Comparison of ENCODE assay signal across 17 mouse cellular contexts in the genomic region with DNA sequence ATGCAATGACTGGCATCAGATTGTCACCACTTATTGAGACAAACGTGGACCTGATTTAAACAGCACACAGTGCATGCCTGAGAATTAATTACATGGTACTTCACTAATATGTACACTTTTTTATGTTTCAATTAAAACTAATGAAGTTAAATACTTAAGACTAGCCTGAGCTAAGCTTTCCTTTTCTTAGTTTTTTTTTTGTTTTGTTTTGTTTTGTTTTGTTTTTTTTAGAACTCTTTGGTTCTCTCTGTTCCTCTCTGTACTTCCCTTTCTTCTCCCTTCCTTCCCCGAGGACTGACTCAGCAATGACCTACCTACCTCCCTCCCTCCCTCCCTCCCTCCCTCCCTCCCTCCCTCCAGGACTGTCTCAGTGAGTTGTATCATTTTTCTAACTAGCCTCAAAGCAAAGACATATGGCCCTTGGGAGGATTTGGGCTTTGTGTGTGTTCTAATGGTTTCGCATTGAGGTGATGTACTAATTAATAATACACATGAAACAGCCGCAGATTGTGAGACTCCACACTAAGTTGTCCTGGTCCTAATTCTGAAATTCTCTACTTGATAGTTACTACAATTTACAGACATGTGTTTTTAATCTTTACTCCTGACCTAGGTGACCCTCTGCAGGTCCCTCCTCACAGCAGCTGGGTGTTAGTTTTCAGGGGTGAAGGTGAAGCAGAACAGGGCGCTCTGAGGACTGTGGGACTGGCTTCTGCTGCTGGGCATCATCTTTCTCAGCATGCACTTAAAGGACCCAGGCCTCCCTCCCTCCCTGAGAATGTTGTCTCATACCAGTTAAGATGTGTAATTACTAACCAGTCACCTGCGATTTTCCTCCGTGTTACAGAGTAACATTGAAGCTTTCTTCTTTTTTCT. TPM values are rescaled to one million over a fixed set of nuclear protein-coding genes. Genes with fewer than 3 reads are reported as not detected.
DNase-seq lines count a peak whose midpoint lies in the region; ATAC-seq and TF ChIP-seq lines count a peak whose summit lies in the region.
"Had no signal": no experiment of that assay in that cellular context is flagged by ENCODE, and none has a peak within 500 bp of the region (broad histone marks: within the 10 kb centered on the region; RNA-seq: fewer than 3 reads in every experiment).

No protein-coding gene starts in this region.

- no peak overlapping the region for H3K4me2 ChIP-seq in embryonic facial prominence, embryonic 11.5 days (ENCODE audit: low read depth, low read length)
- H3K4me2 ChIP-seq: midbrain, embryonic 13.5 days had no signal

- peak overlapping the region; percentile 20; the same call in 1 of the 2 replicates for H3K27ac ChIP-seq in gastrocnemius, adult 2 months
- no peak overlapping the region for H3K27ac ChIP-seq in embryonic facial prominence, embryonic 11.5 days (replicated peaks; ENCODE audit: low read depth, low read length)
- H3K27ac ChIP-seq: layer of hippocampus, adult 2 months; left cerebral cortex, adult 2 months; midbrain, embryonic 13.5 days had no signal

- 38% methylated on average over 7 of the region's 7 CpGs for WGBS in embryonic facial prominence, embryonic 11.5 days

- intact Hi-C loops in gastrocnemius, adult 2 months (cut with DNase I), result loop anchor here (10.0 kb wide), 1 partner anchor 1725 kb away; a partner anchor contains a TSS
- intact Hi-C loops in gastrocnemius, postnatal 36 days (cut with DNase I), result no loop called here

- no peak overlapping the region for H3K4me3 ChIP-seq in gastrocnemius, adult 2 months
- H3K4me3 ChIP-seq in G1E (ENCODE audit: low read depth, low read length), result no peak overlapping the region; the same call in 1 of the 2 replicates
- H3K4me3 ChIP-seq in embryonic facial prominence, embryonic 11.5 days (ENCODE audit: low read depth, low read length), result no peak overlapping the region
- H3K4me3 ChIP-seq: layer of hippocampus, adult 2 months; left cerebral cortex, adult 2 months; midbrain, embryonic 13.5 days; myocyte had no signal

- no peaks in the 10 kb centered on the region for H3K9me3 ChIP-seq in G1E (replicated peaks)
- no peaks in the 10 kb centered on the region for H3K9me3 ChIP-seq in embryonic facial prominence, embryonic 11.5 days (replicated peaks; ENCODE audit: control insufficient read depth, low read length)
- H3K9me3 ChIP-seq: midbrain, embryonic 13.5 days had no signal

- ATAC-seq in G1E (ENCODE audit: extremely low read depth, insufficient number of reproducible peaks, low FRiP score, poor library complexity, severe bottlenecking), result peak; percentile 65
- no peak for ATAC-seq in embryonic facial prominence, embryonic 11.5 days (replicated peaks; ENCODE audit: insufficient number of reproducible peaks, low FRiP score, low TSS enrichment, low read depth)
- peak; percentile 69 for ATAC-seq in megakaryocyte, adult 5-6 weeks (ENCODE audit: poor library complexity, severe bottlenecking)
- ATAC-seq: midbrain, embryonic 13.5 days had no signal

- H3K9ac ChIP-seq in embryonic facial prominence, embryonic 11.5 days (replicated peaks; ENCODE audit: low read length), result no peak overlapping the region
- H3K9ac ChIP-seq: midbrain, embryonic 13.5 days had no signal

- H3K36me3 ChIP-seq in G1E (replicated peaks), result peaks cover 82% of the 10 kb centered on the region
- H3K36me3 ChIP-seq in embryonic facial prominence, embryonic 11.5 days (replicated peaks; ENCODE audit: control insufficient read depth, insufficient read depth, low read depth, low read length), result no peaks in the 10 kb centered on the region

- H3K4me1 ChIP-seq in G1E (ENCODE audit: insufficient read depth, low read depth, low read length), result peaks cover 49% of the 10 kb centered on the region
- no peaks in the 10 kb centered on the region for H3K4me1 ChIP-seq in embryonic facial prominence, embryonic 11.5 days (ENCODE audit: control insufficient read depth, insufficient read depth, low read length)

- no peaks in the 10 kb centered on the region for H3K27me3 ChIP-seq in G1E (ENCODE audit: insufficient read depth, low read length)
- no peaks in the 10 kb centered on the region for H3K27me3 ChIP-seq in embryonic facial prominence, embryonic 11.5 days (ENCODE audit: control insufficient read depth, insufficient read depth, low read length)
- H3K27me3 ChIP-seq: midbrain, embryonic 13.5 days had no signal

- DNase-seq in gastrocnemius, adult 2 months, result no peak
- DNase-seq in gastrocnemius, postnatal 36 days, result no peak
- peak; percentile 16 for DNase-seq in G1E (ENCODE audit: low spot score)
- DNase-seq in embryonic facial prominence, embryonic 11.5 days (ENCODE audit: low spot score), result peak; percentile 55
- no peak for DNase-seq in cerebellum, postnatal 14 days
- no peak for DNase-seq in gastrocnemius, postnatal 4 days (ENCODE audit: low spot score in 2 of 2)
- no peak for DNase-seq in thymus, postnatal 25 days
- DNase-seq: adrenal gland, postnatal 36 days; cerebellum, postnatal 25 days; heart, postnatal 4 days; lung, postnatal 14 days; retina, postnatal 1 day had no signal

- TF ChIP-seq CTCF in gastrocnemius, adult 2 months (IDR thresholded peaks at IDR 0.05), result no peak
- TF ChIP-seq CTCF in G1E (IDR thresholded peaks at IDR 0.05; ENCODE audit: low read depth, low read length), result no peak

RNA-seq across cellular contexts. Expression of a gene that starts 7.2 kb away (rescaled TPM):
- 1 to 10 TPM; 9.6 to 9.8 TPM for total RNA-seq in gastrocnemius, adult 2 months (2021)
- 10 to 100 TPM in 1 of 2 experiments, 1 to 10 TPM in 1; 8.5 to 10.0 TPM for total RNA-seq in gastrocnemius, postnatal 36 days (2021)
- total RNA-seq in G1E (2014; fragmentation: Nextera tagmentation) (34.2 and 42.4 TPM in 2 replicates), G1E (2017) (51.3 and 53.9 TPM in 2 replicates)
- polyA plus RNA-seq in G1E (2012), result 17.5 and 24.4 TPM in 2 replicates
- polyA plus RNA-seq in embryonic facial prominence, embryonic 11.5 days (2014; fragmentation: Nextera tagmentation; extraction: Ambion mirVana), result 59.5 and 61.5 TPM in 2 replicates
- total RNA-seq in megakaryocyte, adult 5-6 weeks (2015), result 79.2 and 96.1 TPM in 2 replicates
- 69.0 and 80.6 TPM in 2 replicates for total RNA-seq in megakaryocyte, adult 5-6 weeks (2017)
- total RNA-seq in gastrocnemius, postnatal 4 days (2021), result 10 to 100 TPM; 23.7 to 26.8 TPM

RNA-seq across cellular contexts. Expression of a gene that starts 8.1 kb away (rescaled TPM):
- total RNA-seq in gastrocnemius, adult 2 months (2021), result 10 to 100 TPM; 18.2 to 19.6 TPM
- total RNA-seq in gastrocnemius, postnatal 36 days (2021), result 10 to 100 TPM; 17.2 to 18.0 TPM
- total RNA-seq in G1E (2014; fragmentation: Nextera tagmentation), result 24.8 and 26.9 TPM in 2 replicates
- total RNA-seq in G1E (2017), result 57.5 and 60.6 TPM in 2 replicates
- 45.9 and 57.4 TPM in 2 replicates for polyA plus RNA-seq in G1E (2012)
- polyA plus RNA-seq in embryonic facial prominence, embryonic 11.5 days (2014; fragmentation: Nextera tagmentation; extraction: Ambion mirVana), result 57.8 and 70.0 TPM in 2 replicates
- total RNA-seq in megakaryocyte, adult 5-6 weeks (2015), result 33.0 and 47.7 TPM in 2 replicates
- 14.4 and 15.8 TPM in 2 replicates for total RNA-seq in megakaryocyte, adult 5-6 weeks (2017)
- 10 to 100 TPM; 15.0 to 22.4 TPM for total RNA-seq in gastrocnemius, postnatal 4 days (2021)

RNA-seq across cellular contexts. Expression of a gene that starts 57.9 kb away (rescaled TPM):
- total RNA-seq in gastrocnemius, adult 2 months (2021), result 1 to 10 TPM in 1 of 2 experiments, under 1 TPM in 1; 0.97 to 1.1 TPM
- under 1 TPM; 0.79 to 0.82 TPM for total RNA-seq in gastrocnemius, postnatal 36 days (2021)
- total RNA-seq in G1E (2014; fragmentation: Nextera tagmentation), result 0.34 TPM in 1 of 2 replicates, not detected in the other
- 0.12 and 0.76 TPM in 2 replicates for total RNA-seq in G1E (2017)
- 0.02 TPM in 1 of 2 replicates, not detected in the other for polyA plus RNA-seq in G1E (2012)
- 1.9 and 2.0 TPM in 2 replicates for polyA plus RNA-seq in embryonic facial prominence, embryonic 11.5 days (2014; fragmentation: Nextera tagmentation; extraction: Ambion mirVana)
- 0.25 and 0.52 TPM in 2 replicates for total RNA-seq in megakaryocyte, adult 5-6 weeks (2015)
- total RNA-seq in megakaryocyte, adult 5-6 weeks (2017), result 0.44 and 0.53 TPM in 2 replicates
- 1 to 10 TPM; 4.8 to 5.0 TPM for total RNA-seq in gastrocnemius, postnatal 4 days (2021)

Comparison
In these comparisons a context has a peak if more than half of its experiments do, and no peak if none do; other contexts are left out.
1. DNase-seq: peak in G1E (single experiment) and embryonic facial prominence, embryonic 11.5 days (single experiment); none in gastrocnemius, adult 2 months (single experiment), gastrocnemius, postnatal 36 days (0 of 2), cerebellum, postnatal 14 days (0 of 2), gastrocnemius, postnatal 4 days (0 of 2) and thymus, postnatal 25 days (single experiment).